Mouse (Mus musculus) ES-Bruce4 (cell line): ENCODE measurements at regions not wholly inside any gene's neighbourhood (a gene's known extent, or its start where the extent isn't known, plus 50 kb on each side); places are given as distances from the start of the nearest gene placed in this dataset.

Source experiments
- CTCF ChIP-seq: IDR thresholded peaks from one replicate; pipeline ENCODE4 v1.8.1; 2011; ENCODE audit warnings: low read depth, low read length
- EP300 ChIP-seq: IDR thresholded peaks from 2 replicates; pipeline ENCODE4 v1.6.1; 2011; ENCODE audit warnings: low read depth, low read length; ENCODE audit not compliant: insufficient read depth
- POLR2A ChIP-seq: IDR thresholded peaks from one replicate; pipeline ENCODE4 v1.8.1; 2011; ENCODE audit warnings: low read length; ENCODE audit not compliant: insufficient read depth

DNA sequence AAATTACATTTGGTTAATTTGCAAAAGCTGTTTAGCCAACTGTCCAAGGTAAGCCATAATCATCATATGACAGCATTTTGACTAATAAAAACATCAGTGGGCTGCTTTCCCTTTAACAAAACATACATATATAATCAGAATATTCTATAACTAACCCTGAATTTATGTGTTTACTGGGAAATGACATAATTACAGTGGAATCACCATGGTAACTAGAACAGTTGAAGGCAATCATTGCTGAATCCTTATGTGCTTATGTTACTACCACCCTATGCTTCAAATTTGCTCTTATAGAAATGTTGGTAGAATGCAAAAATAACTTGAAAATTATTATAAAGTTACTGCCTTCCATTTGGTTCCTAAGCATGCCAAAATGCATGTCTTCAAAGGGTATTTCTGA is 340.6 kb upstream of the Gm5415 start:
- TF ChIP-seq EP300 (no peak), POLR2A (no peak), CTCF (no peak)
